Mouse (Mus musculus) adrenal gland, adult (tissue): ENCODE measurements around the gene Map4k5.
A peak's percentile ranks its signal among the peaks of the same experiment; 100 is the strongest.

Source experiments
- DNase-seq, 2 experiments: peaks; one replicate each; pipeline ENCODE4 v3.0.0; 2022 to 2023; ENCODE audit warnings: low spot score in 1 of 2; ENCODE audit not compliant: inconsistent age in 2 of 2

The Map4k5 gene

GRCm38 (mm10) chr12:69892371-69893251 is at the start of gene Map4k5, which contains the start of gene Atl1:
Map4k5 (minus strand) TSS chr12:69893200.
Atl1 (plus strand) TSS chr12:69892614.
- peak; percentile 94 to 96 for DNase-seq

- no peak for DNase-seq
Observed at GRCm38 (mm10) chr12:69941655-69942329, 48.8 kb upstream of the Map4k5 start.

GRCm38 (mm10) chr12:69939291-69939690 is 46.3 kb upstream of the Map4k5 start:
- no peak for DNase-seq

GRCm38 (mm10) chr12:69937731-69938130 is 44.7 kb upstream of the Map4k5 start:
- no peak for DNase-seq

GRCm38 (mm10) chr12:69926716-69927115 is 33.7 kb upstream of the Map4k5 start:
- DNase-seq, result no peak

GRCm38 (mm10) chr12:69924012-69924411 is 31.0 kb upstream of the Map4k5 start:
- DNase-seq, result peak in 1 of 2 experiments; percentile 63

GRCm38 (mm10) chr12:69923603-69924002 is 30.6 kb upstream of the Map4k5 start:
- DNase-seq, result no peak

GRCm38 (mm10) chr12:69923128-69923527 is 30.1 kb upstream of the Map4k5 start:
- DNase-seq, result no peak

GRCm38 (mm10) chr12:69922099-69922498 is 29.1 kb upstream of the Map4k5 start:
- no peak for DNase-seq

- no peak for DNase-seq
Observed at GRCm38 (mm10) chr12:69917870-69918269, 24.9 kb upstream of the Map4k5 start.

GRCm38 (mm10) chr12:69912737-69913136 is 19.7 kb upstream of the Map4k5 start:
- no peak for DNase-seq

GRCm38 (mm10) chr12:69911906-69912305 is 18.9 kb upstream of the Map4k5 start:
- no peak for DNase-seq

- peak in 1 of 2 experiments; percentile 34 for DNase-seq
Observed at GRCm38 (mm10) chr12:69908511-69908900, 15.5 kb upstream of the Map4k5 start.

- DNase-seq, result peak in 1 of 2 experiments; percentile 76
Observed at GRCm38 (mm10) chr12:69907667-69908510, 14.9 kb upstream of the Map4k5 start.

- DNase-seq, result no peak
Observed at GRCm38 (mm10) chr12:69904991-69905390, 12.0 kb upstream of the Map4k5 start.

GRCm38 (mm10) chr12:69898119-69898518 is 5.1 kb upstream of the Map4k5 start:
- no peak for DNase-seq

- no peak for DNase-seq
Observed at GRCm38 (mm10) chr12:69895046-69895445, 2.0 kb upstream of the Map4k5 start.

GRCm38 (mm10) chr12:69893927-69894326 is 927 bp upstream of the Map4k5 start:
- no peak for DNase-seq

GRCm38 (mm10) chr12:69891721-69892120 is 1.3 kb downstream of the Map4k5 start:
- DNase-seq, result no peak

GRCm38 (mm10) chr12:69890476-69890875 is 2.5 kb downstream of the Map4k5 start:
- DNase-seq, result no peak

- no peak for DNase-seq
Observed at GRCm38 (mm10) chr12:69890051-69890450, 2.9 kb downstream of the Map4k5 start.
